Mouse (Mus musculus) liver, embryonic 15.5 days (tissue): ENCODE data around the gene RPS10-NUDT3. TPM values are rescaled to one million over a fixed set of nuclear protein-coding genes. Genes with fewer than 3 reads are reported as not detected.
A peak's percentile ranks its signal among the peaks of the same experiment; 100 is the strongest.

Experiments
- ATAC-seq: fragments of 200-750 bp; cut with Nextera tagmentation; 2 replicates; pipeline ENCODE4 v1.8.0; 2017; ENCODE audit warnings: moderate number of reproducible peaks, mild to moderate bottlenecking, moderate library complexity; ENCODE audit not compliant: insufficient read depth
- H3K27ac ChIP-seq: fragments of 300-500 bp; sonication (generic); replicated peaks from 2 replicates; pipeline ENCODE4 v1.5.1; 2015; ENCODE audit warnings: mild to moderate bottlenecking, inconsistent platforms
- H3K27me3 ChIP-seq: fragments of 300-500 bp; sonication (generic); 2 replicates; pipeline ENCODE4 v1.6.1; 2015; ENCODE audit warnings: mild to moderate bottlenecking, inconsistent platforms
- H3K36me3 ChIP-seq: fragments of 300-500 bp; sonication (generic); replicated peaks from 2 replicates; pipeline ENCODE4 v1.6.1; 2015; ENCODE audit warnings: moderate library complexity, mild to moderate bottlenecking, inconsistent platforms
- H3K4me1 ChIP-seq: fragments of 300-500 bp; sonication (generic); replicated peaks from 2 replicates; pipeline ENCODE4 v1.6.1; 2015; ENCODE audit warnings: inconsistent platforms
- H3K4me2 ChIP-seq: fragments of 300-500 bp; sonication (generic); 2 replicates; pipeline ENCODE4 v1.6.1; 2015; ENCODE audit warnings: moderate library complexity, mild to moderate bottlenecking, inconsistent platforms
- H3K4me3 ChIP-seq: fragments of 300-500 bp; sonication (generic); replicated peaks from 2 replicates; pipeline ENCODE4 v1.5.1; 2015; ENCODE audit warnings: mild to moderate bottlenecking, inconsistent platforms
- H3K9ac ChIP-seq: fragments of 300-500 bp; sonication (generic); 2 replicates; pipeline ENCODE4 v1.6.1; 2015; ENCODE audit warnings: moderate library complexity, mild to moderate bottlenecking, inconsistent platforms
- H3K9me3 ChIP-seq: fragments of 300-500 bp; sonication (generic); replicated peaks from 2 replicates; pipeline ENCODE4 v1.6.1; 2016; ENCODE audit warnings: inconsistent platforms
- WGBS: fragments of 180-500 bp; shearing (Covaris S2); methylation state at CpG from one replicate; pipeline ENCODE4 v1.1.7; 2015; ENCODE audit warnings: mixed read lengths; ENCODE audit not compliant: insufficient replicate concordance; 5-methylcytosine and 5-hydroxymethylcytosine counted together
- polyA plus RNA-seq: library from polyadenylated mRNA; unstranded; fragments of >200 nt; fragmentation: Nextera tagmentation; extraction: Ambion mirVana; gene quantifications from 2 replicates; pipeline ENCODE4 v1.2.1, GENCODE M21; 2015

RPS10-NUDT3 gene
- polyA plus RNA-seq, 1 experiment from 2014 or later: not detected

DNA sequence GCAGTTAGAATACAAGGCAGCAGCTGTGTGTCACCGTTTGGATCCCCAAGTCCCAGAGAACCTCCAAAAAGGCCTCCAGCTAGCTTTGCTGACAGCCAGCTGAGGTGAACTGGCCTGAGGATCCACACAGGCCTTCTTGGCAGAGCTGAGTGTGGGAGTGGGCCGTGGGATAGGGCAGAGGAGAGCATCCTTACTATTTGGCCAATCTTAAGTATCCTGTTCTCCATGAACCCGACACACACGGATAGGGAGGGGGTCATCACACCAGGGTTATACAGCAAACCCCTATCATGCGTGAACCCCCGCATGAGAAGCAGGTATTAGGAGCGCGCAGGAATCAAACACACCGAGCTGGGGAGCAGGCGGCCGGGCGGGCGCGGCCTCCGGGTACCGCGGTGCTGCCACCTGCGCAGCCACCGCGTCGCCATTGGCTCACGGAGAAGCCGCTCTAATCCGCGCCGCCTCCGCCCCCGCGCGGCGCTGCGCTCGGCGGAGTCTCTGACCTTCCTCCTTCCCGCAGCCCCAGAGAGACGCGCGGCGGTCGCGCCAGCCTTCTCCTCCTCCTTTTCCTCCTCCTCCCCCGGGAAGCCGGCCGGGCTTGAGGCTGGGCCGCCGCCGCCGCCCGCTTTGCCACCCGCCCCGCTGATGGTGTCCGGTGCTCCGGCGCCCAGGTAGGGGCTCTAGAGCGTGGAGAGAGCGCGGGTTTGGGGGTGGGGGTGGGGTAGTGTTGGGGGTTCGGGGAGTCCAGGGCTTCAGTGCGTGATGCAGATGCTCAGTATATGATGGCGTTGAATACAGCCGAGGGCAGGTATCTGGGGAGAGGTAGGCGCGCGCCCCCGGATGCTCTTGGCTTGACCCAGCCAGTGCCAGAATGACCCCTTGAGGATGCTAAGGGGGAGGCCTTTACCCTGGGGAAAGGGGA, 20.3 kb upstream of the RPS10-NUDT3 start, which contains the start of gene Pacsin1:
Pacsin1 (plus strand) TSS at position 421 of the 922 bp plus-strand sequence.
- Histone ChIP-seq H3K36me3 (no peaks in the 10 kb centered on the region), H3K4me2 (peak within 1 kb of the TSS; percentile 53), H3K9me3 (no peaks in the 10 kb centered on the region), H3K4me1 (peaks cover 17% of the 10 kb centered on the region), H3K27me3 (peaks cover 57% of the 10 kb centered on the region), H3K9ac (no peak within 1 kb of the TSS), H3K4me3 (peak within 1 kb of the TSS; percentile 31), H3K27ac (no peak within 1 kb of the TSS)
- peak; percentile 31 for ATAC-seq
- 2% methylated on average over 61 of the region's 65 CpGs for WGBS

- Histone ChIP-seq H3K9ac (no peak overlapping the region), H3K27ac (no peak overlapping the region), H3K4me2 (no peak overlapping the region), H3K9me3 (no peaks in the 10 kb centered on the region), H3K36me3 (no peaks in the 10 kb centered on the region), H3K4me1 (peaks cover 22% of the 10 kb centered on the region), H3K27me3 (peaks cover 57% of the 10 kb centered on the region), H3K4me3 (no peak overlapping the region)
- no peak for ATAC-seq
- 34% methylated on average over 10 of the region's 10 CpGs for WGBS
Observed at GRCm38 (mm10) chr17:27653253-27653959, 18.4 kb upstream of the RPS10-NUDT3 start.

- Histone ChIP-seq H3K4me3 (no peak overlapping the region), H3K27me3 (peaks cover 51% of the 10 kb centered on the region), H3K4me1 (peaks cover 22% of the 10 kb centered on the region), H3K4me2 (no peak overlapping the region), H3K9ac (no peak overlapping the region), H3K9me3 (no peaks in the 10 kb centered on the region), H3K36me3 (no peaks in the 10 kb centered on the region), H3K27ac (no peak overlapping the region)
- no peak for ATAC-seq
- WGBS: 53% methylated on average over 23 of the region's 23 CpGs
Observed at GRCm38 (mm10) chr17:27652046-27652790, 17.2 kb upstream of the RPS10-NUDT3 start.

DNA sequence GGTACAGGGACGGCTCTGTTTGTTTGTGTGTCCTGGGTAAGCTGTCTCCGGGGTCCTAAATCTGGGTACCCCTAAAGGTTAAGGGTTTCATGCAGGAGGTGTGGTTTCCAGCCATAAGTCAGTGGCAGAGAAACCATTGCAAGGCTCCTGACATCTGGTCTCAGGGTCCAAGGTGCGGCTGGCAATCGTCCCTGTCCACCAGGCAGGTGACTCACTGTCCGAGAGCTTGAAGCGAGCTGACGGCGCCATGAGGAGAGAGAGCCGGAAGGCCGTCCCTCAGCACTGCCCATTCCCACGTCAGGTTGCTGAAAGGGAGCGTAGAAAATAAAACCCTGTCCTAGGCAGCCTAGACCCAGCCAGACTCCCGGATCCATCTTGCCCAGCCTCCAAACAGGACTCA, 15.6 kb upstream of the RPS10-NUDT3 start:
- Histone ChIP-seq H3K9me3 (no peaks in the 10 kb centered on the region), H3K9ac (no peak overlapping the region), H3K27ac (no peak overlapping the region), H3K27me3 (peaks cover 35% of the 10 kb centered on the region), H3K4me3 (no peak overlapping the region), H3K36me3 (no peaks in the 10 kb centered on the region), H3K4me2 (no peak overlapping the region), H3K4me1 (peaks cover 14% of the 10 kb centered on the region)
- 69% methylated on average over 13 of the region's 13 CpGs for WGBS
- no peak for ATAC-seq

- Histone ChIP-seq H3K36me3 (no peaks in the 10 kb centered on the region), H3K9ac (no peak overlapping the region), H3K4me1 (peaks cover 14% of the 10 kb centered on the region), H3K4me3 (no peak overlapping the region), H3K27me3 (peaks cover 31% of the 10 kb centered on the region), H3K9me3 (no peaks in the 10 kb centered on the region), H3K4me2 (no peak overlapping the region), H3K27ac (no peak overlapping the region)
- WGBS: 5% methylated on average over 12 of the region's 12 CpGs
- no peak for ATAC-seq
Observed at GRCm38 (mm10) chr17:27650160-27650559, 15.1 kb upstream of the RPS10-NUDT3 start.

DNA sequence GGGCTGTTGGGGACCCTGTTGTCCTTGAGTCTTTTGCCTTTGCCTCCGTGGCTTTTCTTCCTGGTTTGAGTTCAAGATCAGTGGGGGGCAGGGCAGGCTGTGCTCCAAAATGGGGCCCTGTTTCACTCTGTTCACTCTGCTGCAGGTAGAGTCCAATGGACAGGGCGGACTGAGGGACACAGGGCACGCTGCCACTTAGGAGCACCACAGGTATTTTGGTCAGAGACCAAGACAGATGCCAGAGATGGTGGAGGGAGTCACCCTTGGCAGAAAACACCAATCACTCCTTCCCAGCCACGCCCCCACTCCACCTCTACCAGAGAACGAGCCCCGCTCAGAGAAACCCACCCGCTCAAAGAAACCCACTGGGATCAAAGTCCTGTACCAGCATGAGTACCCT, 10.8 kb upstream of the RPS10-NUDT3 start:
- WGBS: 48% methylated on average over 7 of the region's 7 CpGs

DNA sequence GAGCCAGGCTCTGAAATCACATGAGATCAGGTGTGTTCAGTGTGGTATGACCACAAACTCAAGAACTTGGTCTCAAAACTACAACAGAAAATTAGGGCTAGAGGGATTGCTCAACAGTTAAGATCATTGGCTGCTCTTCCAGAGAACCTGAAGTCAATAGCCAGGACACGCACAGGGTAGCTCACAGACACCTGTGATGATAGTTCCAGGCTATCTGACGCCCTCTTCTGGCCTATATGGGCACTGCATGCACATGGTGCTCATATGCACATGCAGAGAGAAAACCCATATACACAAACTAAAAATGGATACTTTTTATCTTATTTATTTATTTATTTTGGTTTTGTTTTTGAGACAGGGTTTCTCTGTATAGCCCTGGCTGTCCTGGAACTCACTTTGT, 9.6 kb upstream of the RPS10-NUDT3 start:
- no peak overlapping the region for H3K9ac ChIP-seq
- no peaks in the 10 kb centered on the region for H3K9me3 ChIP-seq
- ATAC-seq: no peak
- 34% methylated on average over 2 of the region's 2 CpGs for WGBS
- no peaks in the 10 kb centered on the region for H3K27me3 ChIP-seq
- no peak overlapping the region for H3K4me2 ChIP-seq
- H3K4me3 ChIP-seq: no peak overlapping the region
- H3K4me1 ChIP-seq: peaks cover 4% of the 10 kb centered on the region; the same call in 1 of the 2 replicates
- no peaks in the 10 kb centered on the region for H3K36me3 ChIP-seq
- no peak overlapping the region for H3K27ac ChIP-seq

More for the DNA sequence above, 10.8 kb upstream of the RPS10-NUDT3 start:
- H3K27ac ChIP-seq: no peak overlapping the region
- no peaks in the 10 kb centered on the region for H3K36me3 ChIP-seq
- no peak for ATAC-seq
- no peaks in the 10 kb centered on the region for H3K9me3 ChIP-seq
- no peak overlapping the region for H3K4me2 ChIP-seq
- H3K4me3 ChIP-seq: no peak overlapping the region
- no peak overlapping the region for H3K9ac ChIP-seq
- H3K4me1 ChIP-seq: peaks cover 9% of the 10 kb centered on the region; the same call in 1 of the 2 replicates
- peaks cover 2% of the 10 kb centered on the region; the same call in 1 of the 2 replicates for H3K27me3 ChIP-seq

DNA sequence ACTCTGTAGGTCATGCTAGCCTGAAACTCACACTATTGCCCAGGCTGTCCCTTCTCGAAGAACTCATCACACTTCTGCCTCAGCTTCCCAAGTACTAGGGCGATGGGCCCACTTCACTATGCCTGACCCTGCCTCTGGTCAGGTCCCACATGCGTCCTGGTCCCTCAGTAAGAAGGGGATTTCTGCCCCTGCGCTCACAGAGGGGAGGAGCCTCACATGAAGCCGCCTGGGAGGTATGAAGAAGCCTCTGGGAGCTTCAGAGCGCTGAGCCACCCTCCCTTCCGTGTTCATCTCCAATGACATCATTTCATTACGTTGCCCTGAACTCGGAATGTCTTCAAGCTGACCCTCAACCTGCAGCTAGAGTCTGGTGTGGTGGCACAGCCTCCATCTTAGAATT, 8.7 kb upstream of the RPS10-NUDT3 start:
- no peak overlapping the region for H3K27ac ChIP-seq
- H3K27me3 ChIP-seq: no peaks in the 10 kb centered on the region
- peaks cover 4% of the 10 kb centered on the region; the same call in 1 of the 2 replicates for H3K4me1 ChIP-seq
- no peak overlapping the region for H3K9ac ChIP-seq
- H3K4me2 ChIP-seq: no peak overlapping the region
- H3K4me3 ChIP-seq: no peak overlapping the region
- H3K9me3 ChIP-seq: no peaks in the 10 kb centered on the region
- ATAC-seq: no peak
- H3K36me3 ChIP-seq: no peaks in the 10 kb centered on the region
- 67% methylated on average over 9 of the region's 9 CpGs for WGBS

GRCm38 (mm10) chr17:27643101-27643500, 8.1 kb upstream of the RPS10-NUDT3 start:
- H3K27ac ChIP-seq: no peak overlapping the region
- no peak overlapping the region for H3K9ac ChIP-seq
- no peaks in the 10 kb centered on the region for H3K27me3 ChIP-seq
- no peak for ATAC-seq
- no peaks in the 10 kb centered on the region for H3K36me3 ChIP-seq
- 18% methylated on average over 6 of the region's 6 CpGs for WGBS
- no peak overlapping the region for H3K4me3 ChIP-seq
- H3K9me3 ChIP-seq: no peaks in the 10 kb centered on the region
- peaks cover 4% of the 10 kb centered on the region; the same call in 1 of the 2 replicates for H3K4me1 ChIP-seq
- no peak overlapping the region for H3K4me2 ChIP-seq

DNA sequence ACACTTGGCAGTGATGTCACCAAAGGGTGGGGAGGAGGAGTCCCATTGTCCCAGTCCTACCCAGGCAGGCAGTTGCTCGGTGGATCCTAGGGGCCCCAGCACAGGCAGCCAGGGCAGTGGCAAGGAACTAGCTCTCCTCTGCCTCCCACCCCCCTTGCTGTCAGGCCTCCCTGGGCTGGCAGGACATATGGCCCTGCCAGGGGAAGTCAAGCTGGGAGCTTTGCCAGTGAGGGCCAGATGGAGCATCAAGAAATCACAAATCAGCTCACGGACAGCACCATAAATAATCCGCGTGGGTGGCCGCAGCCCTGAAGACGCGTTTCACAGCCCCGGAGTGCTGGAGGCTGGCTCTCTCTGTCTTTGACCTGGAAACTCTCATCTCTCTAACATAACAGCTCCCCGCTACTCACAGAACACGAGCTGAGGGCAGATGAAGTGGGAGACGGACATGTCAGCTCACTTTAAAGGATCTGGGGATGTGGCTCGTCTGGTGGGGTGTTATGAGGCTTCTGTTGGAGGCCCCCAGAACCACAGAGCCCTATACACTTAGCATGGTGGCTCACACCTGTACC, 7.6 kb upstream of the RPS10-NUDT3 start:
- Histone ChIP-seq H3K9ac (no peak overlapping the region; the same call in 1 of the 2 replicates), H3K27me3 (no peaks in the 10 kb centered on the region), H3K9me3 (no peaks in the 10 kb centered on the region), H3K27ac (no peak overlapping the region), H3K4me1 (peaks cover 4% of the 10 kb centered on the region; the same call in 1 of the 2 replicates), H3K4me3 (no peak overlapping the region), H3K4me2 (no peak overlapping the region), H3K36me3 (no peaks in the 10 kb centered on the region)
- 32% methylated on average over 12 of the region's 12 CpGs for whole genome bisulfite sequencing
- ATAC-seq: no peak
